Mouse (Mus musculus): ENCODE data around the gene Csnk2a1.

The Csnk2a1 gene

GRCm38 (mm10) chr2:152324842-152325241, 98.2 kb downstream of the Csnk2a1 start:
- DNase-seq (ENCODE audit: low spot score) = no peak

DNA sequence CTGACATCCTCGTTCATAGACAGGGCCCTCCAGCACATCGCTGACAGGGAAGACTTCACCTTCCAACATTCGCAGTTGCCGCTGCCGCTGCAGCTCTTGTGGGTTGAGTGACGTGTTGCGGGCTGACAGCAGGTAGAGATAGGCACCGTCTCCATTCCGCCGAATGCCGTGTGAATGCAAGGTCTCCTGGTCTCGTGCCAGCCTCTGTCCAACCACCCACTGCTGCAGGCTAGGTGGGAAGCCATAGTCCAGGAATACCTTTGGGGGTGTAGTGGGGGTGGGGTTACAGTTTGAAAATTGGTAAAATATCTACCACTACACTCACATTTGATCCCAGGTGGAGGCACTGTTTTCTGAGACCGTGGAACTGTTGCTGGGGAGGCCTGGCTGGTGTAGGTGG, 99.5 kb downstream of the Csnk2a1 start:
- no peak for DNase-seq (ENCODE audit: low spot score)

GRCm38 (mm10) chr2:152326654-152327053, 100.0 kb downstream of the Csnk2a1 start:
- no peak for DNase-seq (ENCODE audit: low spot score)

DNA sequence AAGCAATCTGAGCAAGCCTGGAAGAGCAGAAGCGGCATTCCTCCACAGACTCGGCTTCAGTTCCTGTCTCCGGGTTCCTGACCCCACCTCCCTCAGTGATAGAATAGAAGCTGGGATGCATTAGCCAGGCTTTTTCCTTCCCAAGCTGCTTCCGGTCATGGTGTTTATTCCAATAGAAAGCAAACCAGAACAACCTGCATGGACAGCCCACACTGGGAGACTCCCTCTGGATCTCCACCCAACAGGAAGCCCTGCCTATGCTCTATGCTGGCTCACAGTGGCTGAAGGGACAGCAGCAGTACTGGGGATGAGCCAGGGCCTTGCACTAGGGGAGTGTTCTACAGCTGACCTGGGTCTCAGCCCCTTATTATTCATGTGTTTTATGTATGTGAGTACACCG, 101.3 kb downstream of the Csnk2a1 start:
- DNase-seq (ENCODE audit: low spot score) = no peak

DNA sequence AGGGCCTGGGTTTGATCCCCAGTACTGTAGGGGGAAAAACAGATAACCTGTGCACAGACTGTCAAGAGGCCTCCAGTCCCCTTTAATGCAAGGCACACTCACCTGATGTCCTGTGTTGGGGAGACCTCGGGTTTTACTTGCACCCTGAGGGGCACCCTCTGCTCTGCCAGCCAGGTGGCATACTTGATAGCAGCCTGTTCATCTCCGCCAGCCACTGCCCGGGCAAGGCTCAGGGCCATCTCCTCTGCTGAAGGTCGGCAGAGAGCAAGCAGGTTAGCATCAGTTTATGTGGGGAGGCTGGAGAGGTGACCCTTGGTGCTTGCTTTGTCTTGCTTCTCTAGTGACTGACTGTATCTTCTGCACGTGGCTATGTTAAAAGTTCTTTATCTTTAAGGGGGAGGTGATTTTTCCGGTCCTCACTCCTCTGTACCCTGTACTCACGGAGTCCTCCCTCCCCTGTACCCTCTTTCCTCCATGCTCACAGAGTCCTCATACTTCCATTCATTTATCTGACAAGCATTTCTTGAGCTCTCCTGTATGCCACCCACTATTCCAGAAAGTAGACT, 104.3 kb downstream of the Csnk2a1 start:
- DNase-seq (ENCODE audit: low spot score) = no peak
